Mouse (Mus musculus): ENCODE results near the gene Abca6. TPM values are rescaled to one million over a fixed set of nuclear protein-coding genes. Genes with fewer than 3 reads are reported as not detected.

Gene Abca6
- total RNA-seq (2023) = under 1 TPM; 0.62 to 0.70 TPM

GRCm38 (mm10) chr11:110251534-110251933 lies at the start of gene Abca6:
Gene Abca6, minus strand, starts transcription at chr11:110251776.

GRCm38 (mm10) chr11:110167459-110168251 lies 83.9 kb downstream of the Abca6 start, which contains the start of gene Abca9:
Gene Abca9, minus strand, starts transcription at chr11:110168196.

Other genes starting within 250 kb of the Abca6 start
- not detected for gene Abca8a, start 155.8 kb downstream of the Abca6 start, total RNA-seq (2023)
- gene Abca9, start 83.6 kb downstream of the Abca6 start, total RNA-seq (2023) = under 1 TPM in 1 of 2 experiments, not detected in 1; 0.23 TPM
- gene Abca5, start 85.9 kb upstream of the Abca6 start, total RNA-seq (2023) = 1 to 10 TPM; 5.2 to 7.7 TPM
- 10 to 100 TPM; 14.0 to 15.3 TPM for gene Map2k6, start 147.3 kb upstream of the Abca6 start, total RNA-seq (2023)

Measured in B cell, adult 67 days (primary cell).